Mouse (Mus musculus) layer of hippocampus, postnatal 25 days (tissue): ENCODE results near the gene Zbed6. TPM values are rescaled to one million over a fixed set of nuclear protein-coding genes. Genes with fewer than 3 reads are reported as not detected.
"Not testable (repeated sequence)": the region's sequence is repeated elsewhere in the genome, so short reads cannot be mapped to it uniquely, and the experiment has no call there.

Source experiments
- DNase-seq, 2 experiments: peaks; one replicate each; pipeline ENCODE4 v3.0.0; 2022; ENCODE audit warnings: mixed read lengths in 2 of 2, low spot score in 1 of 2; ENCODE audit errors: extremely low spot score in 1 of 2
- total RNA-seq, 2 experiments: library from RNA; stranded (reverse); gene quantifications; 2 replicates each; pipeline ENCODE4 v1.2.3; 2021

Gene Zbed6
- total RNA-seq: 1 to 10 TPM; 6.0 to 6.6 TPM

- DNase-seq: peak in 1 of 2 experiments; percentile 62
These were observed at the start of gene Zbed6 for GRCm38 (mm10) chr1:133660466-133661202. TSS of gene Zbed6 (minus strand) at chr1:133660885.

GRCm38 (mm10) chr1:133709292-133709691, 48.6 kb upstream of the Zbed6 start:
- DNase-seq: no peak

DNA sequence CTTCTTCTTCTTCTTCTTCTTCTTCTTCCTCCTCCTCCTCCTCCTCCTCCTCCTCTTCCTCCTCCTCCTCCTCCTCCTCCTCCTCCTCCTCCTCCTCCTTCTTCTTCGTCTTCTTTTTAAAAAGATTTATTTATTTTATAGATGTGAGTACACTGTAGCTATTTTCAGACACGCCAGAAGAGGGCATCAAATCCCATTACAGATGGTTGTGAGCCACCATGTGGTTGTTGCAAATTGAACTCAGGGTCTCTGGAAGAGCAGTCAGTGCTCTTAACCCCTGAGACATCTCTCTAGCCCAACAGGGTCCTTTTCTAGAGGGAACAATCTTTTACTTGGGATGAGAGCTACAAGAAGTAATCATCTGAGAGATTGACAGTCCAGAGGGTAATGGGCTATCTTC, 41.1 kb upstream of the Zbed6 start:
- DNase-seq: not testable (repeated sequence)

DNA sequence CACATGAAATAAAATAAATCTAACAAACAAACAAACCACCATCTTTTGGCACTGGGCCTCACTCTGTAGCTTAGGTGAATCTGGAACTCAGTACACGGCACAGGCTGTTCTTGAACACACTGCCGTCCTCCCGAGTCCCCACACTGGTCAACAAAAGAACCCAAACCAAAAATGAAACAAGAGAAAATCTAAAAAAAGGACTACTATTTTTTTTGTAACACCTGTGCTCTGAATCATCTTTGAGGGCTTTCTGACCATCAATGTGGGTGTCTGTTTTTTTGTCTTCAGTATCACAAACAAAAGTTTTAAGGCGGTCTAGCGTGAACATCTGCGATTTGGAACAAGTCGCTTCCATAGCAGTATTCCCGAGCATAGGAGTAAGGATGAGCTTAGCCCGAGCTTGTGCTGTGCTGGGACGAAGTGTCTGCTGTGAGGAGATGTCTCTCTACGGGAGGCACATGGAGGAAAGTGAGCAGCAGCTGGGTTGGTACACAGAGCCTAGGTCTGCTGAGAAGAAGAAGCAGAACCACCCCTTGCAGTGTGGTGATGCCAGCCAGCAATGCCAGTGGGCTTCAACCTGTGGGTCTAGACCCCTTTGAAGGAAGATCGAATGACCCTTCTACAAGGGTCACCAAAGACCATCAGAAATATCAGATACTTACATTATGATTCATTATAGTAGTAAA, 37.4 kb upstream of the Zbed6 start:
- DNase-seq: no peak

DNA sequence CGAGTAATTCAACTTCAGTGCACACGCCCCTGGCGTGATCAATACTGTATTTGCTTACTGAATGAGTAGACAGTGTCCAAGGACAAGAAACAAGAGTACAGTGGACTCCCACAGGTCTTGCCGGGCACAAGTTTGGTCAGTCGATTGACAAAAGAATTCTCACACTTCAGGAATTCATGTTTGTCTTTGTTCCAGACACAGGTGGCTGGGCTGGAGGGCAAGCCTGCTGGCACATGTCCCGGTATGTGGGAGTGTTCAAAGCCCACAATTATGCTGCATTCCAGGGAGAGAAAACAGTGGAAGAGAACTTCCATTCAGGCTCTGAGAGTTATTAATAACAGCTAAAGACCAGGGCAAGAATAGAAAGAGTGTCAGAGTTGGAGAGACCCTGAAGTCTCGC, 35.2 kb upstream of the Zbed6 start:
- no peak for DNase-seq

GRCm38 (mm10) chr1:133694876-133695275, 34.2 kb upstream of the Zbed6 start:
- DNase-seq: no peak

- no peak for DNase-seq
These were observed 33.6 kb upstream of the Zbed6 start for GRCm38 (mm10) chr1:133694301-133694700.

DNA sequence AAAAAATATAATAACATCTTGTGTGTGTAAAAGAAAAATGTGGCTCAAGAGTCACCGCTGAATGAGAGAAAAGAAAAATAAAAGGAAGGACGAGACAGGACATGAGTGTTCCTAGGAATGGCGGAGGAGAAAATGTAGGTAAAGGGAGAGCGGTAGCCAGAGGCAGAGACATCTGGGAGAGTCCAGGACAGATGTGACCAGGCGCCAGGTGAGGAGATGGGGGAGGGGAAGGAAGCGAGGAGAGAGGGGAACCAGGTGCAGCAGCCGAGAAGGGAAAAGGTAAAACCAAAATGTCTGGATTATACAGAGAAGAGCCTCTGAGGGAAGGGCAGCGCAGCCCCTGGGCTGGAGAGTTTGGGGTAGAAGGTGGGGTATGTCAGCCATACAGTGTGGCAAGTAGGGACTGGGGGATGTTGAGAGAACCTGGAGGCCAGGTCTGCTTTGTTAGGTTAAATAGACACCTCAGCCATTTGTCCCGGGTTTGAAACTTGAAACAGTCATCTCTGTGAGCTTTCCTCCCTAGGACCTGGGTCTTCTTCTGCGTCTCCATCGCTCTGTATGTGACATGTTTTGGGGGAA, 32.9 kb upstream of the Zbed6 start:
- no peak for DNase-seq

GRCm38 (mm10) chr1:133692195-133692594, 31.5 kb upstream of the Zbed6 start:
- no peak for DNase-seq

DNA sequence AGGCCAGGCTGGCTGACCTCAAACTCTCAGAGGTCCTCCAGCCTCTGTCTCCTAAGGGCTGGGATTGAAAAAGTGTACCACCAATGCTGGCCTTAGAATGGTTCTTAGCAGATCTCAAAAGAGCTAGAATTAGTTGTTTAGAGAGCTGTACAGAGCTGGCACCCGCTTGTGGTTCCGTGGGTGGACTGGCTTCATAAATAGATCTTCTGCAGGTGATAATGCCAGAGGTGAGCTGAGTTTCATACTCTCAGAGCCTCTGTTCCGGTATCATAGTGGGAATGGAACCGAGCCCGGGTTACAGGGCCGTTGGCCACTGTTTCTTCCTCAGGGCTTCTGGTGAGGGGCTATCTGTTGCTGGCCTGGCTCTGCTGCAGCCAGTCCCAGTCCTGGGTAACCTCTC, 30.4 kb upstream of the Zbed6 start:
- no peak for DNase-seq

DNA sequence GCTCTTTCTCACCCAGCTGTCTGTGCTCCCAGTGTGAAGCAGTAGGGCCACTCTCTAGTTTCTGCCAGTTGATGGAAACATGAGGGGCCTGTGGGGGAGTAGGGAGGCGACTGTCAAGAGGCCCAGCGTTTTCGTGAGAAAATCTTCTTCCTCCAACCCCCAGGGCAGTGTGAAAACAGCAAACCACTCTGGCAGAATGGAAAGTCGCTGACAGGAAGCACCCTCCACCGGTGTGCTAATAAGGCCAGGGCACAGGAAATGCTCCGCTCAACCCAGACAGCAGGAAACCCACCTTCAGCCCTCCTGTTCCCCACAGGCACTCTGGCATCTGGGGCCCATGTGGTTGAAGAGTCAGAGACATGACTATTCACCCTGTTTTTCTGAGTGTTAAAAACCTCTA, 29.2 kb upstream of the Zbed6 start, which contains the start of gene Lax1:
Gene Lax1, minus strand, starts transcription at position 212 of the 400 bp plus-strand sequence.
- DNase-seq: no peak

GRCm38 (mm10) chr1:133688301-133688700, 27.6 kb upstream of the Zbed6 start:
- no peak for DNase-seq

GRCm38 (mm10) chr1:133685749-133686519, 25.2 kb upstream of the Zbed6 start:
- DNase-seq: no peak

- no peak for DNase-seq
These were observed 11.1 kb upstream of the Zbed6 start for GRCm38 (mm10) chr1:133671801-133672200.

GRCm38 (mm10) chr1:133671266-133671665, 10.6 kb upstream of the Zbed6 start:
- no peak for DNase-seq

GRCm38 (mm10) chr1:133670776-133671175, 10.1 kb upstream of the Zbed6 start:
- no peak for DNase-seq

DNA sequence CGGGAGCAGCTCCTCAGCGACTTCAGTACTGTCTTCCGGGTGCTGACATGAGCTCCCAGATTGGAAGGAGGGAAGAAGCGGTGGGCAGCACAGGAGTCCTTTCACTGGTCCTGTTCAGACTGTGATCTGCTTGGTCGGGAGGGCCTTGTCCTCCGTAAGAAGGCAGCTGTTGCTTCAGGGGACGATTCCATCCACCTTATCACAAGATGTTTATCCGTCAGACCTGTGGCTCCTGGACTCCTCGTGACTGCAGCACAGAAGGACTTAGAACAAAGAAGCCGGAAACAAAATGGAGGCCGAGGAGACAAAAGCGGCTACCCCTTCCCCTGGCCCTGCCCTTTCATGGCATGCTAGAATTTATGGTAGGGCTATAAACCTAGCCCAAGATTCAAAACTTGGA, 9.5 kb upstream of the Zbed6 start:
- no peak for DNase-seq

DNA sequence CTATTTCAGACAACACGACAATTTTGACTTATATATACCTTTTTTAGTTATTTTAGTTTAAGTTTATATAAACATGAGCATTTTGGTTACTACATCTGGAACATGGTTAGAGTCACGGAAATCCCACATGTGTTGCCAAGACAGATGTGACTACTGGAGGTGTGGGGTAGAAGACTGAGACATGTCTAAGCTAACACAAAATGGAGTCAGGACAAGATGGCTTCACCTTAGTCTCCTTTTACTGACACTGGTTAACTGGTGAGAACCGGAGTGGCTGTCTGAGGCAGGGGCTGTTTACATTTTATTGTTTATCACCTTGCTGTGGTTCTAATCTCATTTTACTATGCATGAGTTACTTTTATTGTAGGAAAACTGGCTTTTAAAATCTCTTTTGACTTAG, 7.9 kb upstream of the Zbed6 start:
- no peak for DNase-seq

GRCm38 (mm10) chr1:133667721-133668120, 7.0 kb upstream of the Zbed6 start:
- no peak for DNase-seq

DNA sequence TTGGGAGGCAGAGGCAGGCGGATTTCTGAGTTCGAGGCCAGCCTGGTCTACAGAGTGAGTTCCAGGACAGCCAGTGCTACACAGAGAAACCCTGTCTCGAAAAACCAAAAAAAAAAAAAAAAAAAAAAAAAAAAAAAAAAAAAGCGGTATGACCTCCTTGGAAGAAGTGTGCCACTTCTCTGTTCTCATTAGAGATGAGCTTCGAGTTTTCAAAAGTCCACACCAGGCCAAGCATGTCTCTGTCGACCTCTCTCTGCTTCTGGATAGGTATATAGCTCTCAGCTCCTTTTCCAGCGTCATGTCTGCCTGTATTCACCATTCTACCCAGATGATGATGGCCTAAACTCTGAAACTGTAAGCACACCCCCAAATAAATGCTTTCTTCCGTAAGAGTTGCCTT, 5.0 kb upstream of the Zbed6 start:
- DNase-seq: not testable (repeated sequence)
